Mouse (Mus musculus): ENCODE measurements around the gene Dhx58. TPM values are rescaled to one million over a fixed set of nuclear protein-coding genes. Genes with fewer than 3 reads are reported as not detected.

The Dhx58 gene
- polyA plus RNA-seq, 1 experiment from 2014 or later = 1.9 TPM

GRCm38 (mm10) chr11:100713174-100713573 is 9.1 kb upstream of the Dhx58 start:
- no peaks in the 10 kb centered on the region for H3K27me3 ChIP-seq (replicated peaks)
- H3K9me3 ChIP-seq = no peaks in the 10 kb centered on the region
- peak overlapping the region; percentile 81 for H3K27ac ChIP-seq (replicated peaks)
- peak overlapping the region; percentile 37 for H3K4me3 ChIP-seq
- WGBS = 72% methylated on average over 4 of the region's 4 CpGs
- peak overlapping the region; percentile 69 for H3K4me2 ChIP-seq
- H3K36me3 ChIP-seq = peaks cover 61% of the 10 kb centered on the region
- peak overlapping the region; percentile 72 for H3K9ac ChIP-seq
- ATAC-seq (ENCODE audit: extremely low read depth, insufficient number of reproducible peaks, low FRiP score, low TSS enrichment) = no peak
- H3K4me1 ChIP-seq = peaks cover 37% of the 10 kb centered on the region

- Histone ChIP-seq H3K27me3 (replicated peaks) (no peaks in the 10 kb centered on the region), H3K9ac (peak within 1 kb of the TSS; percentile 96), H3K4me2 (peak within 1 kb of the TSS; percentile 77), H3K27ac (replicated peaks) (peak within 1 kb of the TSS; percentile 81), H3K4me3 (peak within 1 kb of the TSS; percentile 91), H3K9me3 (no peaks in the 10 kb centered on the region), H3K4me1 (peaks cover 37% of the 10 kb centered on the region), H3K36me3 (peaks cover 61% of the 10 kb centered on the region)
- WGBS = 2% methylated on average over 48 of the region's 48 CpGs
- ATAC-seq (ENCODE audit: extremely low read depth, insufficient number of reproducible peaks, low FRiP score, low TSS enrichment) = peak; percentile 59; the same call in 1 of the 2 replicates
Observed at GRCm38 (mm10) chr11:100711783-100712615, 7.9 kb upstream of the Dhx58 start, which contains the start of gene Kat2a. Gene Kat2a (minus strand): TSS chr11:100712465.

GRCm38 (mm10) chr11:100710977-100711376 is 6.9 kb upstream of the Dhx58 start:
- Histone ChIP-seq H3K36me3 (peaks cover 61% of the 10 kb centered on the region), H3K27me3 (replicated peaks) (no peaks in the 10 kb centered on the region), H3K9ac (peak overlapping the region; percentile 96; the same call in 1 of the 2 replicates), H3K4me1 (peaks cover 37% of the 10 kb centered on the region), H3K9me3 (no peaks in the 10 kb centered on the region), H3K27ac (replicated peaks) (no peak overlapping the region), H3K4me2 (peak overlapping the region; percentile 77), H3K4me3 (no peak overlapping the region)
- ATAC-seq (ENCODE audit: extremely low read depth, insufficient number of reproducible peaks, low FRiP score, low TSS enrichment) = no peak
- WGBS = 79% methylated on average over 4 of the region's 4 CpGs

GRCm38 (mm10) chr11:100710528-100710927 is 6.5 kb upstream of the Dhx58 start:
- WGBS = 91% methylated on average over 15 of the region's 15 CpGs
- Histone ChIP-seq H3K9me3 (no peaks in the 10 kb centered on the region), H3K9ac (no peak overlapping the region), H3K4me3 (no peak overlapping the region), H3K36me3 (peaks cover 61% of the 10 kb centered on the region), H3K4me2 (no peak overlapping the region), H3K4me1 (peaks cover 37% of the 10 kb centered on the region), H3K27ac (replicated peaks) (no peak overlapping the region), H3K27me3 (replicated peaks) (no peaks in the 10 kb centered on the region)
- ATAC-seq (ENCODE audit: extremely low read depth, insufficient number of reproducible peaks, low FRiP score, low TSS enrichment) = no peak

GRCm38 (mm10) chr11:100709201-100709810 is 5.2 kb upstream of the Dhx58 start:
- Histone ChIP-seq H3K27ac (replicated peaks) (no peak overlapping the region), H3K4me3 (no peak overlapping the region), H3K9me3 (no peaks in the 10 kb centered on the region), H3K27me3 (replicated peaks) (no peaks in the 10 kb centered on the region), H3K4me1 (peaks cover 30% of the 10 kb centered on the region), H3K36me3 (peaks cover 64% of the 10 kb centered on the region), H3K9ac (no peak overlapping the region), H3K4me2 (no peak overlapping the region)
- WGBS = 84% methylated on average over 9 of the region's 9 CpGs
- no peak for ATAC-seq (ENCODE audit: extremely low read depth, insufficient number of reproducible peaks, low FRiP score, low TSS enrichment)

GRCm38 (mm10) chr11:100705095-100705747 is 1.1 kb upstream of the Dhx58 start:
- H3K36me3 ChIP-seq = peaks cover 61% of the 10 kb centered on the region
- WGBS = 88% methylated on average over 23 of the region's 23 CpGs

GRCm38 (mm10) chr11:100703366-100703765 is 705 bp downstream of the Dhx58 start:
- H3K27ac ChIP-seq (replicated peaks) = no peak overlapping the region
- peak overlapping the region; percentile 64; the same call in 1 of the 2 replicates for H3K4me2 ChIP-seq

More at GRCm38 (mm10) chr11:100705095-100705747, 1.1 kb upstream of the Dhx58 start:
- Histone ChIP-seq H3K27ac (replicated peaks) (no peak overlapping the region), H3K4me3 (no peak overlapping the region), H3K9me3 (no peaks in the 10 kb centered on the region), H3K27me3 (replicated peaks) (0 out of 2 replicates have a peak, but pooled peaks cover 8% of the 10 kb centered on the region), H3K4me1 (peaks cover 17% of the 10 kb centered on the region), H3K9ac (no peak overlapping the region), H3K4me2 (no peak overlapping the region)
- no peak for ATAC-seq (ENCODE audit: extremely low read depth, insufficient number of reproducible peaks, low FRiP score, low TSS enrichment)

GRCm38 (mm10) chr11:100702906-100703305 is 1.2 kb downstream of the Dhx58 start:
- WGBS = 33% methylated on average over 7 of the region's 7 CpGs
- Histone ChIP-seq H3K4me3 (peak overlapping the region; percentile 32), H3K4me1 (peaks cover 17% of the 10 kb centered on the region), H3K9me3 (no peaks in the 10 kb centered on the region), H3K27me3 (replicated peaks) (0 out of 2 replicates have a peak, but pooled peaks cover 8% of the 10 kb centered on the region), H3K27ac (replicated peaks) (no peak overlapping the region), H3K9ac (peak overlapping the region; percentile 72), H3K4me2 (peak overlapping the region; percentile 64), H3K36me3 (peaks cover 38% of the 10 kb centered on the region)
- ATAC-seq (ENCODE audit: extremely low read depth, insufficient number of reproducible peaks, low FRiP score, low TSS enrichment) = no peak

More at GRCm38 (mm10) chr11:100703366-100703765, 705 bp downstream of the Dhx58 start:
- Histone ChIP-seq H3K27me3 (replicated peaks) (0 out of 2 replicates have a peak, but pooled peaks cover 8% of the 10 kb centered on the region), H3K4me1 (peaks cover 17% of the 10 kb centered on the region), H3K36me3 (peaks cover 42% of the 10 kb centered on the region), H3K4me3 (no peak overlapping the region), H3K9ac (no peak overlapping the region), H3K9me3 (no peaks in the 10 kb centered on the region)
- WGBS = 55% methylated on average over 11 of the region's 11 CpGs
- ATAC-seq (ENCODE audit: extremely low read depth, insufficient number of reproducible peaks, low FRiP score, low TSS enrichment) = no peak

GRCm38 (mm10) chr11:100702081-100702851 is 1.8 kb downstream of the Dhx58 start:
- Histone ChIP-seq H3K9ac (peak overlapping the region; percentile 72), H3K27me3 (replicated peaks) (0 out of 2 replicates have a peak, but pooled peaks cover 8% of the 10 kb centered on the region), H3K4me1 (peaks cover 17% of the 10 kb centered on the region), H3K4me2 (peak overlapping the region; percentile 64), H3K4me3 (peak overlapping the region; percentile 32), H3K36me3 (peaks cover 31% of the 10 kb centered on the region), H3K27ac (replicated peaks) (no peak overlapping the region), H3K9me3 (no peaks in the 10 kb centered on the region)
- ATAC-seq (ENCODE audit: extremely low read depth, insufficient number of reproducible peaks, low FRiP score, low TSS enrichment) = no peak
- WGBS = 35% methylated on average over 19 of the region's 19 CpGs

GRCm38 (mm10) chr11:100701301-100701700 is 2.8 kb downstream of the Dhx58 start:
- 6% methylated on average over 14 of the region's 14 CpGs for WGBS
- Histone ChIP-seq H3K9me3 (no peaks in the 10 kb centered on the region), H3K27ac (replicated peaks) (no peak overlapping the region), H3K4me2 (peak overlapping the region; percentile 58), H3K9ac (0 out of 2 replicates have a peak overlapping the region, but pooled peaks have one; percentile 21), H3K4me3 (peak overlapping the region; percentile 36), H3K36me3 (peaks cover 22% of the 10 kb centered on the region), H3K4me1 (peaks cover 17% of the 10 kb centered on the region), H3K27me3 (replicated peaks) (0 out of 2 replicates have a peak, but pooled peaks cover 8% of the 10 kb centered on the region)
- no peak for ATAC-seq (ENCODE audit: extremely low read depth, insufficient number of reproducible peaks, low FRiP score, low TSS enrichment)
